Mouse (Mus musculus): Measurements from ENCODE around the gene Bahcc1.

DNA sequence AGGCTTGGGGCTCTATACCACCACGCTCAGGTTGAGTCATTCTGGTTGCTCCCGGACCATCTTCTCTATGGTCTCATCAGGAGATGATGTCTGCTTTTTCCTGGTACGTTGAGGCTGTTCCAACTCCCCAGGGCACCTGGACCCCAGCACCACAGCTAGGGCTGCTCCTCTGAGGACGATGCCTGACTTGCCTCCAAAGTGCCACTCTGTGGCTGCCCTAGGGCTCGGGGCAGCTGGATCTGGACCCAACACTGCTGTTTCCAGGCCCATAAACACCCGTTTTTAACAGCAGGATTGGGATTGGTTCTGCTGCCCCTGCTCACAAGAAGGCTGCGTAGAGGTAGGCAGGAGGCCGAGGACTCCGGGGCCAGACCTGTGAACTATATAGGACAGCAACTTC lies 70.4 kb downstream of the Bahcc1 start:
- no peak for TF ChIP-seq CTCF (IDR thresholded peaks at IDR 0.05; ENCODE audit: low read depth, low read length)
- no peak for TF ChIP-seq POLR2A (IDR thresholded peaks at IDR 0.05; ENCODE audit: extremely low read depth, insufficient read depth, low read length)

Data from liver, adult 2 months (tissue).